Mouse (Mus musculus) retina, embryonic 14.5 days (tissue): ENCODE measurements around the gene Hectd3.
A peak's percentile ranks its signal among the peaks of the same experiment; 100 is the strongest.

Source experiments
- DNase-seq: peaks from one replicate; pipeline ENCODE4 v3.0.0-alpha.2; 2015; ENCODE audit warnings: low spot score

Gene Hectd3

DNA sequence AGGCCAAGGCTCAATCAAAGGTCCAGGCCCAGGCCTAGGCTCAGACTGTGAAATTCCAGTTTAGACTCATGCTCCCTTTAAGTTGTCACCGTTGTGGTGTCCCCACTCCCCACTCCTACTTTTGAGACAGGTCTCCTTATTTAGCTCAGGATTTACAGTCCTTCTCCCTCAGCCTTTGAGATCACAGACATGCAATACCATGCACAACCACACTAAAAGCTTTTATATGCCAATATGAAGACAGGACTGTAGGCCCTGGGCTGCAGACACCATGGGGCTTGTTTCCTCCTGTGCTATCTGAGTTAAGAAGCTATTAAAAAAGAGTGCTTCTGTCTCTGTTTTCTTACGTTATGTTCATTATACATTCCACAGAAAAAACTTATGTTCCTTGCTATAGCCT is 22.6 kb downstream of the Hectd3 start:
- peak; percentile 29 for DNase-seq

DNA sequence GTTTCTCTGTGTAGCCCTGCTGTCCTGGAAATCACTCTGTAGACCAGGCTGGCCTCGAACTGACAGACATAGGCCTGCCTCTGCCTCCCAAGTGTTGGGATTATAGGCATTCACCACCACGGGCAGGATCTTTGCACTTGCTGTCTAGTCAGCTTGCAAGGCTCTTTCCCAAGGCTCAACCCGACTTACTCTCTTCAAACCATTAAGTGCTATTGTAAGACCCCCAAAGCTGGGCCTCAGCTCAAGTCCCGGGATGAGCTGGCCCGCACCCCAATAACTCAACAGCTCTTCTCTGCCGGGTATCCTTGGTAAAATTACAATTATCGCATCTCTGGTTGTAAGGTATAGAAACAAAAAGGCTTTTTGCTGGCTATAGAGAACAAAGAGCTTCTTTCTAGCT is 23.2 kb downstream of the Hectd3 start:
- no peak for DNase-seq

DNA sequence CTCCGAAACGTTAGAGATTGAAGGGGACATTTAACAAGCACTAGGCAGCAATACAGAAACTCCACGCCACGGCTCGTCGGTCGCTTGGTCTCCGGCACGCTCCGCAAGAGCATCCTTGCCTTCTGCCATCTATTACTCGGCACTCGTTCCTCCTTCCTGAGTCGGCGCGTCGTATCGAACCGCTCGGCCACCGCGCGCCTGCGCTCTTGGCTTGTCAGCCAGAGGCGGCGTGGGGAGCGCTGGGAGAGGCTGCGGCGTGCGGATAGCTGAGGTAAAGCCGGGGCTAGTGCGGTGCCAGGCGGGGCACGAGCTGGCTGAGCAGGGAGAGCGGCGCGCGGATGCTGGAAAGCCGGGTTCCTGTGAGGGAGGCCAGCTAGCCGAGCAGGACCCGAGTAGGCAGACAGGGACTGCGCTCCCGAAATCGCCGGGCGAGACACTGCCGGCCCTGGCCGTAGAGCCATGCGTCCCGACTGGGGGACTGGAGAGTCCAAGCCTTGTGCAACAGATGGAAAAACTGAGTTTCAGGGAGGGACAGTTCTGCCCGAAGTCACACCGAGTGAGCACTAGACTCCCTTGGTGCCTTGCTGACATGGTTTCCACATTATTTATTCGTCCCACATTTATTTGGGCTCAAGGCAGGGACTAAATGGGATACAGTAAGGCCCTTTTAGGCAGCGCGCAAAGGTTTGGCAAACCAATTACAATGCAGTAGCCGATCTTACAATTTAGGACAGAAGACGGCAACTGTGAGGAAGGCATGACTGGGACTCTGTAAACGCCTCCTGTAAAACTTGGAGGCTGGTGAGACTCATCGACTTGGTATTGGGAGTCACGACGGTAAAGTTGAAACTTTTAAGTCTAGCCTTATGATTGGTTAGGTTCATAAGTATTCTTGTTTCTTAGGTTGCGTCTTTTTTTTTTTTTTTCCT is 24.4 kb downstream of the Hectd3 start, which contains the start of gene Eif2b3:
TSS of gene Eif2b3 (plus strand) at position 197 of the 929 bp plus-strand sequence.
- peak; percentile 96 for DNase-seq

DNA sequence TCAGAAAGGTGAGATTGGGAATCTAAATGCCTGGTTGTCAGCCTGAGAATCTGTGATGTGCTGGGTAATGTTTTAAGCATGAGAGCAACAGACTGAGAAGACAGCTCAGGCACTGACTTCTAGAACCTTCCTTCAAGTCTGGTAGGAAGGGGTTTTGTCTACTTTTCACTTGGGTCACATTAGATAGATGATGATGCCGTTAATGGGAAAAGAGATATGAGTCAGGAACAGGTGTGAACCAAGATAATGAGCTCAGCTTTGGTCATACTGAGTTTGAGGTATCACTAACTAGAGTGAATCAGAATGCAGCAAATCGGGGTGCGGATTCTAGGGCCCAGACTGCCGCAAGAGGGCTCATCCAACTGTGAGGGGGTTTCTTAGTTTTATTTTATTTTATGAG is 28.4 kb downstream of the Hectd3 start:
- no peak for DNase-seq

DNA sequence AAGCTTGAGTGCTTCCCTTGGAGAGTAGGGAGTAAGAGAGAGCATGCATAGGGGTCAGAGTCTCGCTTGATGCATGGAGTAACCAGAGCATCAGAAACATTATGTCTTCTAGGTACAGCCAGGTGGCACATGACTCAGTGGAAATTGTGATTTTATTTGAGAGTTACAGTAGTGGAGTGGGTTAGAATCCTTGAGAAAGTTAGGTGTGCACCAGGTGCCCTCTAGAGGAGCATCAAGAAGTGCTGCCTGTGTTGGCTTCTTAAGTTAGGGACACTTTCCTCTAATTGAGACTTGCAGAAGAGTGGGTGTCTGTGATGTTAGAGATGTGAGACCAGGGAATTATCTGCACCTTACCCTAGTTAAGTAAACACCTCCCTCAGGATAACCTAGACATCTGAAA is 36.0 kb downstream of the Hectd3 start:
- DNase-seq = no peak

DNA sequence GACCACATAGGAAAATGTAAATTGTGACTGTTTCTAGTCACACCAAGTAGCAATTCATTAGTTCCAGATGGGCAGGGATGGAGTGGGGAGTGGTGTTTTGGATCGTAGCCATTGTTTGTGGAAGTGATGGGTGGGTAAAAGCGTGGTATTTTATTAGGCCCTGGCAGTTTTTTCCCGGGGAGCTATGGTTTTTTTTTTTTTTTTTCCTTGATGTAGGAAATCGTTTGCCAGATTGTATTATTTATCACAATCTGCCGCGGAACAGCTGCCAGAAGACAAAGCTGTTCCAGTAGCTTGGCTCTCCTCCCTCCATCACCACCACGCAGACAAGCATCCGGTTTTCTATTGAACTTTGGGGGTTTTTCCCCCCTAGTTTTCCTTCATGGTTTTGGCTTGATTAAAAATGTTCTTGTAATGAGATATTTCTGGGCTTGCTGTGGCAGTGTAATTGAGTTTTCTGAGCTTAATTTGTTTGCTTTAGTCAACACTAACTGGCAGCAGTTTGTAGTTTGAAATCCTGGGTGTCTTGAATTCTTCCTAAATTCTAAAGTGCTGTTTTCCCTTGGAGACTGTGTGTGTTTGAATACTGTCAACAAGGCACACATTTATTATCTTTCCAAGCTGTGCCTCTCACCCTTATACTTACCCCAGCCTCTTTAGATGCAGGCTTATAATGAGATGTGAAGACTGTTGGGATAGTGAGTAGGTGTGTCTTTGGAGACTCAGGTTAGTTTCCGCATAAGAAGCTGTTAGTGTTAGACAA is 45.0 kb downstream of the Hectd3 start:
- DNase-seq = peak; percentile 53

DNA sequence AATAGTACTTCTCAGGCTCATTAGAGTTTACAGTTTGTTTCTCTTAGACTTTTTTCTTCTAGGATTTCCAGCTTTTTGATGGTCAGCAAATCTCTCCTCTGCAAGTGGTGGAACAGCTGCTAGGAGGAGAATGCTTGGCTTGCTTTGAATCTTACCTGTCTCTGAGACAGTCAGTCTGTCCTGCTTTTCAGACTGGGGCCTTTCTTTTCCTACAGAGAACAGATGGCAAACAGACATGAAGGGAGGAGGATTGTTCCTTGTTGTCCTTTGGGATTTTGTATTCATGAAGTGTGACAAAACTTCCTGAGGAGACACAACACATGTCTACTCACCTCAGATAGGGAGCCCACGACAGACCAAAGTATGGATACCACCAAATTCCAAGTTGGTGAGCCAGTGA is 45.7 kb downstream of the Hectd3 start:
- peak; percentile 19 for DNase-seq

DNA sequence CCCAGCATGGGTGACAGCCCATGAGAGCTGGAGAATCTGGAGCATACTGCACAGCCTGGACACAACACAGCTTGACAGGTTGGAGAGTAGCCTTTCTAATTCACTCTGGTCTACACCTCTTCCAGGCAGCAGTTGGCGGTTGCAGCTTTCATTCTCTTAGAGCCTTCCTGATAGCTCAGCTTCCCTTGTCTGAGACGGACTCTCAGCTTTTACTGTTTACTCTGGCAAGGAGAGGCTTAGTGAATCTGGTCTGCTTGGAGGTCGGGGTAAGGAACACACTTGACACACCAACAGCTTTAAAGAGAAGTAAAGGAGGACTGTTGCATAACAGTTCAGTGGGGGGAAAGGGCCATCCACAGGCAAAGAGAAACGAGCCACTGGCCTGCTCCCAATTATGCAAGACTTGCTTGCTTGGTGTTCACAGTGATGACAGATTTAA is 46.2 kb downstream of the Hectd3 start:
- DNase-seq = no peak

DNA sequence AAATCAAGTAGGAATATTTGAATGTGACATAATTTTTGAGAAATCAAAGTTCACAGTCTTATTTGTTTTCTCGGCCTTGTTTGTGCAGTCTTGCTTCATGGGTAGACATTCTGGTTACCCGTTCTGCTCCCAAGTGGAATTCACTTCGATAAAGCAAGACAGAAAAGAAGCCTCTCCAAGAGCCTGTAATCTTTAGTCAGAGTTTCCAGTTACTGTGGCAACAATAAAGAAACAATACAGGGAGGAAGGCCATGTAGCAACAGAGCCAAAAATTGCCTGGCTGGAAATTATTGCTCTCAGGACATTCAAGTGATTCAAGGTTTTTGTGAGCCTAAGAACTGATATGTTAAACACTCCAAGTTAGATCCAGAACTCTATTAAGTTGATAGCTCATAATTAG is 53.7 kb downstream of the Hectd3 start:
- no peak for DNase-seq

DNA sequence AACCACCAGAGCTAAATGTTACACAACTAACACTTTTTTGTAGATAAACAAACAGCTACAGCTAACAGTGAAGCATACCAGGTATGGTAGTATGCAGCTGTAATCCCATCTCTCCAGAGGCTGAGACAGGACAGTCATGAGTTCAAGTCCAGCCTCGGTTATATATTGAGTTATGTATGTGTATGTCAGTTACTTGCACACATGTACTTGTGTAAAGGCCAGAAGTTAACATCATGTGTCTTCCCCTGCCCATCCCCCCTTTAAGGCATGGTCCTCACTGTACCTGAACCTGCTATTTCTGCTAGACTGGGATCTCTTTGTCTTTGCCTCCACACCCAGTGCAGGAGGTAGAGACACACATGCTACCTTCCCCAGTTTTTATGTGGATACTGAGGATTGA is 54.4 kb downstream of the Hectd3 start:
- no peak for DNase-seq

DNA sequence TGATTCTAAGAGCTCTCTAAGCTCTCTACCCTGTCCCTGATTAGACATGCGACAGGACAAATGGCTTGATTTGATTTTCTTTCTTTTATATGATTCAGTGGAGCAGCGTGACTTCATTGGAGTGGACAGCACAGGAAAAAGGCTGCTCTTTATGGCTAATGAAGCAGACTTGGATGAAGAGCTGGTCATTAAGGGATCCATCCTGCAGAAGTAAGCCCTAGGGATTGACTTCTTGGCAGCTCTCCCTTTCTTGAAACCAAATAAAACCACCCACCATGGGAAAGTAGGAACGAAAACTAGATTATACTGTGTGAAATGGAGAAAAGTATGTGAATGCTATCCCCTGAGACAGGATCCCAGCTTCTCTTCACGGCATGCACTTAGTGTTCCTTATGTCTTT is 57.5 kb downstream of the Hectd3 start:
- DNase-seq = peak; percentile 63

DNA sequence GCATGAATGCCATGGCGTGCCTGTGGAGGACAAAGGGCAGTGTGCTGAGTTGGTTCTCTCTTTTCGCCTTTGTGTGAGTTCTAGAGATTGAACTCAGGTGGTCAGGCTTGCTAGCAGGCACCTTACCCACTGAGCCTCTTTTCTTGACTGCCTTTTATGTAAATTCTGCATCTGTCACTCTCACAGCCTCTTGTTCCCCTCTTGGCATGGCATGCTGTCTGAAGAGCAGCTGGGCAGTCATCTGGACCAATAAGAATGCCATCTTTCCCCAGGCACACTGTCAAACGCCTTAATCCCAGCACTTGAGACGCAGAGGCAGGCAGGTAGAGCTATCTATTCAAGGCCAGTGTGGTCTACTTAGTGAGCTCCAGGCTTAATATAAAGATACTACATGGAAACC is 58.8 kb downstream of the Hectd3 start:
- no peak for DNase-seq
